Mouse (Mus musculus) kidney, adult 2 months (tissue): Measurements from ENCODE around the gene Dgki. TPM values are rescaled to one million over a fixed set of nuclear protein-coding genes. Genes with fewer than 3 reads are reported as not detected.

ENCODE experiments used
- DNase-seq: peaks from one replicate; pipeline ENCODE4 v3.0.0; 2021
- H3K27ac ChIP-seq: fragments of 200-500 bp; 2 replicates; pipeline ENCODE4 v1.5.1; 2012; ENCODE audit warnings: low read depth, low read length, control low read depth, inconsistent platforms; ENCODE audit not compliant: insufficient read depth
- H3K27me3 ChIP-seq: fragments of 200-500 bp; replicated peaks from 2 replicates; pipeline ENCODE4 v1.6.1; 2012; ENCODE audit warnings: mild to moderate bottlenecking, moderate library complexity, low read length, inconsistent platforms; ENCODE audit not compliant: control insufficient read depth, insufficient read depth
- H3K36me3 ChIP-seq: fragments of 200-500 bp; 2 replicates; pipeline ENCODE4 v1.6.1; 2012; ENCODE audit warnings: mild to moderate bottlenecking, moderate library complexity, low read length, inconsistent platforms; ENCODE audit not compliant: control insufficient read depth, insufficient read depth
- H3K4me1 ChIP-seq: fragments of 200-500 bp; 2 replicates; pipeline ENCODE4 v1.6.1; 2011; ENCODE audit warnings: low read length; ENCODE audit not compliant: control insufficient read depth, insufficient read depth
- H3K4me3 ChIP-seq: fragments of 200-500 bp; 2 replicates; pipeline ENCODE4 v1.5.1; 2011; ENCODE audit warnings: mild to moderate bottlenecking, low read depth, low read length, control low read depth; ENCODE audit not compliant: insufficient read depth
- CTCF ChIP-seq: fragments of 200-500 bp; conservative IDR thresholded peaks from 2 replicates; pipeline ENCODE4 v1.5.1; 2011; ENCODE audit warnings: low read depth, mild to moderate bottlenecking, control low read depth, low read length, moderate library complexity, mixed read lengths; ENCODE audit not compliant: insufficient read depth, insufficient read length
- POLR2A ChIP-seq: fragments of 200-500 bp; IDR thresholded peaks from one replicate; pipeline ENCODE4 v1.6.1; 2011; ENCODE audit warnings: low read depth, low read length, control low read depth
- WGBS: fragments of 180-500 bp; shearing (Covaris S2); methylation state at CpG from one replicate; pipeline ENCODE4 v1.1.7; 2018; 5-methylcytosine and 5-hydroxymethylcytosine counted together
- polyA plus RNA-seq: library from polyadenylated mRNA; depleted of rRNA; stranded (reverse); fragments of >200 nt; gene quantifications from 2 replicates; pipeline ENCODE4 v1.2.3, GENCODE M21; 2012

Dgki gene
- polyA plus RNA-seq, 1 experiment, result 0.05 TPM

GRCm38 (mm10) chr6:37325076-37325475 lies 25.1 kb upstream of the Dgki start:
- Histone ChIP-seq H3K36me3 (no peaks in the 10 kb centered on the region), H3K4me1 (peaks cover 6% of the 10 kb centered on the region; the same call in 1 of the 2 replicates), H3K27ac (no peak overlapping the region), H3K27me3 (no peaks in the 10 kb centered on the region), H3K4me3 (no peak overlapping the region)
- DNase-seq, result no peak
- 74% methylated on average over 3 of the region's 3 CpGs for WGBS
- TF ChIP-seq POLR2A (no peak), CTCF (no peak)

GRCm38 (mm10) chr6:37322641-37323040 lies 22.7 kb upstream of the Dgki start:
- Histone ChIP-seq H3K4me1 (peaks cover 6% of the 10 kb centered on the region; the same call in 1 of the 2 replicates), H3K4me3 (no peak overlapping the region), H3K27me3 (no peaks in the 10 kb centered on the region), H3K36me3 (no peaks in the 10 kb centered on the region), H3K27ac (no peak overlapping the region)
- WGBS, result 93% methylated on average over 7 of the region's 7 CpGs
- no peak for DNase-seq
- TF ChIP-seq CTCF (no peak), POLR2A (no peak)

GRCm38 (mm10) chr6:37322088-37322487 lies 22.1 kb upstream of the Dgki start:
- Histone ChIP-seq H3K36me3 (no peaks in the 10 kb centered on the region), H3K4me3 (no peak overlapping the region), H3K4me1 (peaks cover 6% of the 10 kb centered on the region; the same call in 1 of the 2 replicates), H3K27me3 (no peaks in the 10 kb centered on the region), H3K27ac (no peak overlapping the region)
- TF ChIP-seq POLR2A, result no peak
- no peak for TF ChIP-seq CTCF
- no peak for DNase-seq
- WGBS, result 95% methylated on average over 9 of the region's 9 CpGs

GRCm38 (mm10) chr6:37317904-37318303 lies 17.9 kb upstream of the Dgki start:
- 64% methylated on average over 5 of the region's 5 CpGs for WGBS
- no peak for TF ChIP-seq POLR2A
- TF ChIP-seq CTCF, result no peak
- H3K4me3 ChIP-seq, result no peak overlapping the region
- no peaks in the 10 kb centered on the region for H3K4me1 ChIP-seq
- no peak overlapping the region for H3K27ac ChIP-seq
- no peaks in the 10 kb centered on the region for H3K27me3 ChIP-seq
- H3K36me3 ChIP-seq, result no peaks in the 10 kb centered on the region
- no peak for DNase-seq

GRCm38 (mm10) chr6:37315440-37315839 lies 15.5 kb upstream of the Dgki start:
- Histone ChIP-seq H3K27me3 (no peaks in the 10 kb centered on the region), H3K36me3 (no peaks in the 10 kb centered on the region), H3K4me3 (no peak overlapping the region), H3K27ac (no peak overlapping the region), H3K4me1 (no peaks in the 10 kb centered on the region)
- no peak for DNase-seq
- TF ChIP-seq POLR2A, result no peak
- no peak for TF ChIP-seq CTCF

- H3K4me3 ChIP-seq, result no peak overlapping the region
- no peak for DNase-seq
- TF ChIP-seq POLR2A (no peak), CTCF (no peak)
- H3K36me3 ChIP-seq, result no peaks in the 10 kb centered on the region
- 80% methylated on average over 4 of the region's 4 CpGs for WGBS
- no peak overlapping the region for H3K27ac ChIP-seq
- no peaks in the 10 kb centered on the region for H3K27me3 ChIP-seq
- H3K4me1 ChIP-seq, result no peaks in the 10 kb centered on the region
Observed at GRCm38 (mm10) chr6:37310601-37311000, 10.6 kb upstream of the Dgki start.

- DNase-seq, result no peak
- H3K4me1 ChIP-seq, result no peaks in the 10 kb centered on the region
- H3K27me3 ChIP-seq, result no peaks in the 10 kb centered on the region; the same call in 1 of the 2 replicates
- TF ChIP-seq CTCF, result no peak
- TF ChIP-seq POLR2A, result no peak
- H3K27ac ChIP-seq, result no peak overlapping the region
- no peak overlapping the region for H3K4me3 ChIP-seq
- 97% methylated on average over 1 of the region's 1 CpGs for WGBS
- no peaks in the 10 kb centered on the region for H3K36me3 ChIP-seq
Observed at GRCm38 (mm10) chr6:37306616-37307015, 6.6 kb upstream of the Dgki start.

GRCm38 (mm10) chr6:37300492-37300891 lies 508 bp upstream of the Dgki start:
- no peak overlapping the region for H3K4me3 ChIP-seq
- no peak overlapping the region for H3K27ac ChIP-seq
- peaks cover 6% of the 10 kb centered on the region; the same call in 1 of the 2 replicates for H3K27me3 ChIP-seq
- H3K36me3 ChIP-seq, result no peaks in the 10 kb centered on the region
- H3K4me1 ChIP-seq, result no peaks in the 10 kb centered on the region
- no peak for DNase-seq
- TF ChIP-seq CTCF, result no peak
- WGBS, result 15% methylated on average over 13 of the region's 13 CpGs
